Mouse (Mus musculus): ENCODE results near the gene Vmn1r194. TPM values are rescaled to one million over a fixed set of nuclear protein-coding genes. Genes with fewer than 3 reads are reported as not detected.
"Not testable (repeated sequence)": the region's sequence is repeated elsewhere in the genome, so short reads cannot be mapped to it uniquely, and the experiment has no call there.

The Vmn1r194 gene
- polyA plus RNA-seq (2015; fragmentation: Nextera tagmentation; extraction: Ambion mirVana), result not detected in 2 replicates

GRCm38 (mm10) chr13:22243915-22244314, at the start of gene Vmn1r194:
Gene Vmn1r194 (plus strand): TSS chr13:22244215.
- H3K4me1 ChIP-seq, result no peaks in the 10 kb centered on the region
- H3K4me2 ChIP-seq, result no peak within 1 kb of the TSS
- H3K9me3 ChIP-seq, result no peaks in the 10 kb centered on the region
- no peaks in the 10 kb centered on the region for H3K27me3 ChIP-seq (replicated peaks)
- H3K9ac ChIP-seq, result no peak within 1 kb of the TSS
- 35% methylated on average over 1 of the region's 1 CpGs for WGBS
- ATAC-seq (ENCODE audit: extremely low read depth, insufficient number of reproducible peaks, low FRiP score, low TSS enrichment), result no peak
- no peak within 1 kb of the TSS for H3K4me3 ChIP-seq
- no peak within 1 kb of the TSS for H3K27ac ChIP-seq (replicated peaks)
- no peaks in the 10 kb centered on the region for H3K36me3 ChIP-seq

- H3K27ac ChIP-seq (replicated peaks); H3K9ac ChIP-seq; H3K4me3 ChIP-seq; ATAC-seq (ENCODE audit: extremely low read depth, insufficient number of reproducible peaks, low FRiP score, low TSS enrichment); H3K27me3 ChIP-seq (replicated peaks); H3K4me2 ChIP-seq; H3K36me3 ChIP-seq; H3K9me3 ChIP-seq; H3K4me1 ChIP-seq: not testable (repeated sequence)
- WGBS, result 67% methylated on average over 1 of the region's 1 CpGs
Observed at GRCm38 (mm10) chr13:22223060-22223459, 21.0 kb upstream of the Vmn1r194 start, which contains the start of gene Vmn1r193. Gene Vmn1r193 (minus strand): TSS chr13:22223160.

- ATAC-seq (ENCODE audit: extremely low read depth, insufficient number of reproducible peaks, low FRiP score, low TSS enrichment); H3K4me1 ChIP-seq: not testable (repeated sequence)
- 83% methylated on average over 1 of the region's 1 CpGs for WGBS
Observed at GRCm38 (mm10) chr13:22270222-22270621, 26.2 kb downstream of the Vmn1r194 start, which contains the start of gene Vmn1r195. Gene Vmn1r195 (plus strand): TSS chr13:22270522.

GRCm38 (mm10) chr13:22271721-22272120, 27.7 kb downstream of the Vmn1r194 start:
- Histone ChIP-seq H3K9ac (no peak overlapping the region), H3K4me3 (no peak overlapping the region), H3K4me1 (no peaks in the 10 kb centered on the region), H3K4me2 (no peak overlapping the region), H3K9me3 (no peaks in the 10 kb centered on the region), H3K27me3 (replicated peaks) (no peaks in the 10 kb centered on the region), H3K36me3 (no peaks in the 10 kb centered on the region), H3K27ac (replicated peaks) (no peak overlapping the region)
- WGBS, result 40% methylated on average over 2 of the region's 2 CpGs
- no peak for ATAC-seq (ENCODE audit: extremely low read depth, insufficient number of reproducible peaks, low FRiP score, low TSS enrichment)

More at GRCm38 (mm10) chr13:22270222-22270621, 26.2 kb downstream of the Vmn1r194 start, which contains the start of gene Vmn1r195:
- not testable (repeated sequence) for H3K27ac ChIP-seq (replicated peaks); H3K4me3 ChIP-seq; H3K36me3 ChIP-seq; H3K4me2 ChIP-seq; H3K9ac ChIP-seq; H3K27me3 ChIP-seq (replicated peaks); H3K9me3 ChIP-seq

GRCm38 (mm10) chr13:22284578-22284977, 40.6 kb downstream of the Vmn1r194 start:
- H3K36me3 ChIP-seq, result no peaks in the 10 kb centered on the region
- H3K4me1 ChIP-seq, result peaks cover 10% of the 10 kb centered on the region
- H3K9me3 ChIP-seq, result no peaks in the 10 kb centered on the region
- H3K9ac ChIP-seq, result no peak overlapping the region
- no peak overlapping the region for H3K27ac ChIP-seq (replicated peaks)
- ATAC-seq (ENCODE audit: extremely low read depth, insufficient number of reproducible peaks, low FRiP score, low TSS enrichment), result no peak
- 64% methylated on average over 2 of the region's 2 CpGs for WGBS
- H3K27me3 ChIP-seq (replicated peaks), result no peaks in the 10 kb centered on the region
- no peak overlapping the region for H3K4me2 ChIP-seq
- no peak overlapping the region for H3K4me3 ChIP-seq

- Histone ChIP-seq H3K36me3 (no peaks in the 10 kb centered on the region), H3K27ac (replicated peaks) (no peak within 1 kb of the TSS), H3K4me3 (no peak within 1 kb of the TSS), H3K27me3 (replicated peaks) (no peaks in the 10 kb centered on the region), H3K4me1 (no peaks in the 10 kb centered on the region), H3K4me2 (no peak within 1 kb of the TSS), H3K9ac (no peak within 1 kb of the TSS), H3K9me3 (no peaks in the 10 kb centered on the region)
- ATAC-seq (ENCODE audit: extremely low read depth, insufficient number of reproducible peaks, low FRiP score, low TSS enrichment), result no peak
- WGBS, result 74% methylated on average over 2 of the region's 2 CpGs
Observed at GRCm38 (mm10) chr13:22289620-22290019, 45.6 kb downstream of the Vmn1r194 start, which contains the start of gene Vmn1r196. Gene Vmn1r196 (plus strand): TSS chr13:22289920.

Small RNA genes lying within 50 kb of the gene (microRNA-seq; reads per million reads assigned to microRNA genes)
- not detected for gene Gm23282
- not detected for gene Gm25084

Other genes with a start within 250 kb of the Vmn1r194 start
- 0.59 and 3.3 TPM in 2 replicates for gene Prss16, start 234.5 kb upstream of the Vmn1r194 start, polyA plus RNA-seq (2015; fragmentation: Nextera tagmentation; extraction: Ambion mirVana)
- gene Hist1h2ah, start 208.6 kb upstream of the Vmn1r194 start, polyA plus RNA-seq (2015; fragmentation: Nextera tagmentation; extraction: Ambion mirVana), result 4.1 and 11.0 TPM in 2 replicates
- gene Hist1h2bk, start 208.3 kb upstream of the Vmn1r194 start, polyA plus RNA-seq (2015; fragmentation: Nextera tagmentation; extraction: Ambion mirVana), result 3.1 and 3.4 TPM in 2 replicates
- gene Hist1h4i, start 202.9 kb upstream of the Vmn1r194 start, polyA plus RNA-seq (2015; fragmentation: Nextera tagmentation; extraction: Ambion mirVana), result 10.8 and 11.3 TPM in 2 replicates
- 15.8 and 19.9 TPM in 2 replicates for gene Hist1h2ag, start 201.3 kb upstream of the Vmn1r194 start, polyA plus RNA-seq (2015; fragmentation: Nextera tagmentation; extraction: Ambion mirVana)
- gene Hist1h2bj, start 201.0 kb upstream of the Vmn1r194 start, polyA plus RNA-seq (2015; fragmentation: Nextera tagmentation; extraction: Ambion mirVana), result 3.9 and 5.9 TPM in 2 replicates
- not detected in 2 replicates for gene Vmn1r188, start 159.8 kb upstream of the Vmn1r194 start, polyA plus RNA-seq (2015; fragmentation: Nextera tagmentation; extraction: Ambion mirVana)
- gene Vmn1r189, start 138.4 kb upstream of the Vmn1r194 start, polyA plus RNA-seq (2015; fragmentation: Nextera tagmentation; extraction: Ambion mirVana), result not detected in 2 replicates
- not detected in 2 replicates for gene Vmn1r191, start 60.2 kb upstream of the Vmn1r194 start, polyA plus RNA-seq (2015; fragmentation: Nextera tagmentation; extraction: Ambion mirVana)
- not detected in 2 replicates for gene Vmn1r192, start 53.1 kb upstream of the Vmn1r194 start, polyA plus RNA-seq (2015; fragmentation: Nextera tagmentation; extraction: Ambion mirVana)
- gene Vmn1r193, start 21.1 kb upstream of the Vmn1r194 start, polyA plus RNA-seq (2015; fragmentation: Nextera tagmentation; extraction: Ambion mirVana), result not detected in 2 replicates
- gene Vmn1r195, start 26.3 kb downstream of the Vmn1r194 start, polyA plus RNA-seq (2015; fragmentation: Nextera tagmentation; extraction: Ambion mirVana), result not detected in 2 replicates
- gene Vmn1r196, start 45.7 kb downstream of the Vmn1r194 start, polyA plus RNA-seq (2015; fragmentation: Nextera tagmentation; extraction: Ambion mirVana), result not detected in 2 replicates
- gene Vmn1r197, start 80.4 kb downstream of the Vmn1r194 start, polyA plus RNA-seq (2015; fragmentation: Nextera tagmentation; extraction: Ambion mirVana), result not detected in 2 replicates
- gene Vmn1r198, start 106.1 kb downstream of the Vmn1r194 start, polyA plus RNA-seq (2015; fragmentation: Nextera tagmentation; extraction: Ambion mirVana), result not detected in 2 replicates
- not detected in 2 replicates for gene Vmn1r199, start 135.6 kb downstream of the Vmn1r194 start, polyA plus RNA-seq (2015; fragmentation: Nextera tagmentation; extraction: Ambion mirVana)
- not detected in 2 replicates for gene Vmn1r200, start 146.2 kb downstream of the Vmn1r194 start, polyA plus RNA-seq (2015; fragmentation: Nextera tagmentation; extraction: Ambion mirVana)
- not detected in 2 replicates for gene Vmn1r201, start 227.7 kb downstream of the Vmn1r194 start, polyA plus RNA-seq (2015; fragmentation: Nextera tagmentation; extraction: Ambion mirVana)